Mouse (Mus musculus) olfactory bulb, adult 2 months (tissue): Measurements from ENCODE around the gene Map1lc3b.

Experiments
- CTCF ChIP-seq: fragments of 200-500 bp; IDR thresholded peaks from 2 replicates; pipeline ENCODE4 v1.5.1; 2012; ENCODE audit warnings: low read depth, mild to moderate bottlenecking, low read length, moderate library complexity; ENCODE audit not compliant: insufficient read depth
- POLR2A ChIP-seq: fragments of 200-500 bp; IDR thresholded peaks from 2 replicates; pipeline ENCODE4 v1.6.1; 2012; ENCODE audit warnings: mild to moderate bottlenecking, low read depth, low read length, moderate library complexity; ENCODE audit not compliant: insufficient read depth

GRCm38 (mm10) chr8:121609916-121610315, 19.8 kb downstream of the Map1lc3b start:
- TF ChIP-seq CTCF = no peak
- TF ChIP-seq POLR2A = no peak
